Mouse (Mus musculus): ENCODE measurements at regions not wholly inside any gene's neighbourhood (a gene's known extent, or its start where the extent isn't known, plus 50 kb on each side); places are given as distances from the start of the nearest gene placed in this dataset.

GRCm38 (mm10) chr5:119586391-119587058 is 83.9 kb upstream of the Tbx3 start:
- H3K4me3 ChIP-seq: no peak overlapping the region
- no peaks in the 10 kb centered on the region for H3K36me3 ChIP-seq
- H3K27ac ChIP-seq: no peak overlapping the region
- no peak for DNase-seq (ENCODE audit: low spot score)
- no peaks in the 10 kb centered on the region for H3K27me3 ChIP-seq (ENCODE audit: insufficient read depth, poor library complexity, severe bottlenecking)
- WGBS: 77% methylated on average over 12 of the region's 12 CpGs
- peaks cover 26% of the 10 kb centered on the region for H3K4me1 ChIP-seq
- H3K9me3 ChIP-seq: no peaks in the 10 kb centered on the region

- Histone ChIP-seq H3K4me1 (peaks cover 26% of the 10 kb centered on the region), H3K36me3 (no peaks in the 10 kb centered on the region), H3K27ac (no peak overlapping the region), H3K9me3 (no peaks in the 10 kb centered on the region), H3K27me3 (ENCODE audit: insufficient read depth, poor library complexity, severe bottlenecking) (no peaks in the 10 kb centered on the region), H3K4me3 (no peak overlapping the region)
- WGBS: 44% methylated on average over 12 of the region's 12 CpGs
- DNase-seq (ENCODE audit: low spot score): no peak
These were observed 83.1 kb upstream of the Tbx3 start for GRCm38 (mm10) chr5:119587239-119587811.

GRCm38 (mm10) chr5:119588340-119589272 is 81.9 kb upstream of the Tbx3 start:
- Histone ChIP-seq H3K9me3 (no peaks in the 10 kb centered on the region), H3K36me3 (no peaks in the 10 kb centered on the region), H3K27me3 (ENCODE audit: insufficient read depth, poor library complexity, severe bottlenecking) (no peaks in the 10 kb centered on the region), H3K4me1 (peaks cover 26% of the 10 kb centered on the region), H3K4me3 (0 out of 2 replicates have a peak overlapping the region, but pooled peaks have one; percentile 24), H3K27ac (peak overlapping the region; percentile 78)
- no peak for DNase-seq (ENCODE audit: low spot score)
- under 1% methylated on average over 9 of the region's 9 CpGs for WGBS

DNA sequence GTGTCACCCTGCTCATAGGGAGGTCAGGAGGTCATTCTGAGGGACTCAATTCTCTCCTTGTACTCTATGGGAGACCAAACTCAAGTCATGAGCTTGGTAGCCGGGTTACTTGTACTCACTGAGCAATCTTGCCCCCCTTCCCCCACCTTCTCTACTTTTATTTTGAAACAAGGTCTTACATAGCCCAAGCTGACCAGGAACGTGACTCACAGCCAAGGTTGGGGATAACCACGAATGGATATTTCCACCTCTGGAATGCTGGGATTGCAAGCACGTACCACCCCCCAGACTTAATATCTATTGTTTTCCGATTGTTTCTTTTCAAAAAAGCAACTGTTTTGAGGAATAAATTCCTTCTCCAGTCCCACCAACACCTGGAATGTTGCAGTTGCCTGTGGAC is 79.2 kb upstream of the Tbx3 start:
- H3K27ac ChIP-seq: no peak overlapping the region
- H3K4me3 ChIP-seq: no peak overlapping the region
- H3K9me3 ChIP-seq: no peaks in the 10 kb centered on the region
- no peaks in the 10 kb centered on the region for H3K36me3 ChIP-seq
- WGBS: 76% methylated on average over 5 of the region's 5 CpGs
- no peak for DNase-seq (ENCODE audit: low spot score)
- peaks cover 26% of the 10 kb centered on the region for H3K4me1 ChIP-seq
- no peaks in the 10 kb centered on the region for H3K27me3 ChIP-seq (ENCODE audit: insufficient read depth, poor library complexity, severe bottlenecking)

- H3K9me3 ChIP-seq: no peaks in the 10 kb centered on the region
- H3K4me3 ChIP-seq: no peak overlapping the region
- no peaks in the 10 kb centered on the region for H3K27me3 ChIP-seq (ENCODE audit: insufficient read depth, poor library complexity, severe bottlenecking)
- no peak overlapping the region for H3K27ac ChIP-seq
- no peak for DNase-seq (ENCODE audit: low spot score)
- H3K36me3 ChIP-seq: no peaks in the 10 kb centered on the region
- peaks cover 21% of the 10 kb centered on the region for H3K4me1 ChIP-seq
- WGBS: 77% methylated on average over 10 of the region's 10 CpGs
These were observed 77.6 kb upstream of the Tbx3 start for GRCm38 (mm10) chr5:119592891-119593290.

- DNase-seq (ENCODE audit: low spot score): no peak
- no peaks in the 10 kb centered on the region for H3K9me3 ChIP-seq
- H3K27ac ChIP-seq: no peak overlapping the region
- H3K27me3 ChIP-seq (ENCODE audit: insufficient read depth, poor library complexity, severe bottlenecking): peaks cover 12% of the 10 kb centered on the region
- 68% methylated on average over 8 of the region's 8 CpGs for WGBS
- H3K36me3 ChIP-seq: no peaks in the 10 kb centered on the region
- H3K4me3 ChIP-seq: no peak overlapping the region
- peaks cover 10% of the 10 kb centered on the region for H3K4me1 ChIP-seq
These were observed 75.9 kb upstream of the Tbx3 start for GRCm38 (mm10) chr5:119594541-119594940.

DNA sequence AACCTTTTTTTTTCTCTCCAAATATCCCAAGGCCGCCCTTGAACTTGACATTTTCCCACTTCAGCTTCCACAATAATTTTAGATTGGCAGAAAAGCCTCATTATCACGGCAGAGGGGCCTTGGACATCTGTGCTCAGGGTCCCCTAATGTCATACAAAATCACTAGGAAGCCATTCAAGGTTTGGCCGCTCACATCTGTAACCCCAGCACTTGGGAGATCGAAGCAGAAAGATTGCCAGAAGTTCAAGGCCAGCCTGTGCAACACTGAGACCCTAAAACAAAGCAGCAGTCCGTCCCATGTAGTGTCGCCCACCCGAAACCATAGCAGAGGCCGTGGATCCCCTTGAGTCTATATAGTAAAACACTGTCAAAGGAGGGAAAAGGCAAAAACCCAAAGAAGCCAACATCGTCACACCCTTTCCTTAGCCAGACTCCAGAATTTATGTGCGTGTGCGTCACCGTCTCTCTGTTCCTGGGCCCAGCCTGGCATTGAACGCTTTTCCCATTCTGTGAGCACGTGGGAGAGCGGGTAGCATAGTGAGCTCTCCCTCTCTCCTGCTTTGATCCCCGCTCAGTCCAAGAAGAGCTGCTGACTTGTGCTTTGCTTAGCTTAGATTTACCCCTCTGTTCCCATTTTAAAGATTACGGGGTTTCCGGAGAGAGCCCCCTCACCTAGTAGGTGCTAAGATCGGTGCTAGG is 74.0 kb upstream of the Tbx3 start:
- Histone ChIP-seq H3K4me3 (no peak overlapping the region), H3K4me1 (peaks cover 5% of the 10 kb centered on the region), H3K36me3 (no peaks in the 10 kb centered on the region), H3K27ac (no peak overlapping the region), H3K9me3 (no peaks in the 10 kb centered on the region), H3K27me3 (ENCODE audit: insufficient read depth, poor library complexity, severe bottlenecking) (peaks cover 13% of the 10 kb centered on the region)
- DNase-seq (ENCODE audit: low spot score): no peak
- WGBS: 87% methylated on average over 19 of the region's 19 CpGs

DNA sequence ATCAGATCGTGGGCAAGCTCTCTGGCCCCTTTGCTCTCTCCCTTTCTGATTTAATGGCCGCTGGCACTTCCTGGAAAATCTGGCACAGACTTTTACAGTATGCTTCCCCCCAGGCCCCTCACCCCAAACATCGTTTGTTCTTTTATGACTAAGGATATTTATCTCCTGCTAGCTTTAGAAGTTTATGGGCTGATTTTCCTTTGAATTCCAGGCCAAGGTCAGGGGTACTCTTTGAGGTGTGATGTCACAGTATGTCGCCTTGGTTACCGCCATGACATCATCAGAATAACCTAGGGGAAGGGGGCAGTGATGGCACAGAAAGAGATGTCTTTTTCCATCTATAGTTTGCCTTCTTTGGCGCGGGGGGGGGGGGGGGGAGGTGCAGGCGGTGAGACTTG is 73.5 kb upstream of the Tbx3 start:
- Histone ChIP-seq H3K36me3 (no peaks in the 10 kb centered on the region), H3K27me3 (ENCODE audit: insufficient read depth, poor library complexity, severe bottlenecking) (peaks cover 13% of the 10 kb centered on the region), H3K9me3 (no peaks in the 10 kb centered on the region), H3K27ac (no peak overlapping the region), H3K4me1 (peaks cover 5% of the 10 kb centered on the region), H3K4me3 (no peak overlapping the region)
- DNase-seq (ENCODE audit: low spot score): no peak
- 75% methylated on average over 8 of the region's 8 CpGs for WGBS

- Histone ChIP-seq H3K36me3 (no peaks in the 10 kb centered on the region), H3K4me3 (no peak overlapping the region), H3K27ac (no peak overlapping the region), H3K9me3 (no peaks in the 10 kb centered on the region), H3K4me1 (peaks cover 5% of the 10 kb centered on the region), H3K27me3 (ENCODE audit: insufficient read depth, poor library complexity, severe bottlenecking) (peaks cover 13% of the 10 kb centered on the region)
- 51% methylated on average over 3 of the region's 3 CpGs for WGBS
- no peak for DNase-seq (ENCODE audit: low spot score)
These were observed 72.9 kb upstream of the Tbx3 start for GRCm38 (mm10) chr5:119597530-119597929.

- H3K27ac ChIP-seq: no peak overlapping the region
- no peaks in the 10 kb centered on the region for H3K36me3 ChIP-seq
- no peak overlapping the region for H3K4me3 ChIP-seq
- peaks cover 5% of the 10 kb centered on the region for H3K4me1 ChIP-seq
- peaks cover 13% of the 10 kb centered on the region for H3K27me3 ChIP-seq (ENCODE audit: insufficient read depth, poor library complexity, severe bottlenecking)
- WGBS: 66% methylated on average over 10 of the region's 10 CpGs
- H3K9me3 ChIP-seq: peaks cover 3% of the 10 kb centered on the region; the same call in 1 of the 2 replicates
- no peak for DNase-seq (ENCODE audit: low spot score)
These were observed 72.3 kb upstream of the Tbx3 start for GRCm38 (mm10) chr5:119598166-119598565.

GRCm38 (mm10) chr5:119601390-119601789 is 69.1 kb upstream of the Tbx3 start:
- peaks cover 18% of the 10 kb centered on the region for H3K27me3 ChIP-seq (ENCODE audit: insufficient read depth, poor library complexity, severe bottlenecking)
- H3K9me3 ChIP-seq: peaks cover 3% of the 10 kb centered on the region; the same call in 1 of the 2 replicates
- H3K4me3 ChIP-seq: no peak overlapping the region
- H3K27ac ChIP-seq: no peak overlapping the region
- peaks cover 9% of the 10 kb centered on the region for H3K4me1 ChIP-seq
- 85% methylated on average over 5 of the region's 5 CpGs for WGBS
- DNase-seq (ENCODE audit: low spot score): no peak
- H3K36me3 ChIP-seq: no peaks in the 10 kb centered on the region

DNA sequence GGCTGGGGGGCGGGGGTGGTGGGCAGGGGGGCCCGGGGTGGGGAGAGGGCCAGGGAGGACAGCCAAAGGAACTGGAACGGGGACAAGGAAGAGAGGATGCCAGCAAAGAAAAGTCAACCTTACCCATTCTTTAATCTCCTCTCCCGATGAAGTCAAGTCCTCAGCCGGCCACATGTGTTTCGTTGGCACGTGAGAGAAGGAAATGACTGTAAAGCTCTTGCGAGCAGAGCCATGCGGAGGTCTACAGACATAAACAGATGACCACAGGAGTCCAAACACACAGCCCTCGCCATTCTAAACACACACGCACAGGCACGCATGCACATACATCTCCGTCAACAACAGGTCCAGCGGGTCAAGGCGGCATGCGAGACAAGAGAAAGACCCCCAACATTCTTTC is 68.5 kb upstream of the Tbx3 start:
- H3K4me3 ChIP-seq: no peak overlapping the region
- H3K9me3 ChIP-seq: peaks cover 3% of the 10 kb centered on the region; the same call in 1 of the 2 replicates
- peaks cover 18% of the 10 kb centered on the region for H3K27me3 ChIP-seq (ENCODE audit: insufficient read depth, poor library complexity, severe bottlenecking)
- H3K27ac ChIP-seq: no peak overlapping the region
- no peak for DNase-seq (ENCODE audit: low spot score)
- peaks cover 9% of the 10 kb centered on the region for H3K4me1 ChIP-seq
- H3K36me3 ChIP-seq: no peaks in the 10 kb centered on the region
- WGBS: 85% methylated on average over 16 of the region's 16 CpGs

Measured in heart, embryonic 10.5 days (tissue).